Mouse (Mus musculus) embryonic facial prominence, embryonic 10.5 days (tissue): Measurements from ENCODE around the gene Pdzd7. TPM values are rescaled to one million over a fixed set of nuclear protein-coding genes. Genes with fewer than 3 reads are reported as not detected.
A peak's percentile ranks its signal among the peaks of the same experiment; 100 is the strongest.

Experiments
- DNase-seq: peaks from one replicate; pipeline ENCODE4 v3.0.0-alpha.2; 2017; ENCODE audit warnings: low spot score
- H3K27ac ChIP-seq: fragments of 300-500 bp; sonication (generic); replicated peaks from 2 replicates; pipeline ENCODE4 v1.5.1; 2016; ENCODE audit warnings: mild to moderate bottlenecking
- H3K27me3 ChIP-seq: fragments of 300-500 bp; sonication (generic); replicated peaks from 2 replicates; pipeline ENCODE4 v1.6.1; 2016; ENCODE audit warnings: low read depth, mild to moderate bottlenecking; ENCODE audit not compliant: poor library complexity, severe bottlenecking
- H3K36me3 ChIP-seq: fragments of 300-500 bp; sonication (generic); replicated peaks from 2 replicates; pipeline ENCODE4 v1.6.1; 2016; ENCODE audit warnings: mild to moderate bottlenecking, moderate library complexity
- H3K4me1 ChIP-seq: fragments of 300-500 bp; sonication (generic); 2 replicates; pipeline ENCODE4 v1.6.1; 2016
- H3K4me3 ChIP-seq: fragments of 300-500 bp; sonication (generic); 2 replicates; pipeline ENCODE4 v1.5.1; 2016; ENCODE audit warnings: mild to moderate bottlenecking, moderate library complexity
- H3K9me3 ChIP-seq: fragments of 300-500 bp; sonication (generic); 2 replicates; pipeline ENCODE4 v1.6.1; 2016; ENCODE audit warnings: mild to moderate bottlenecking
- WGBS: fragments of 180-500 bp; shearing (Covaris S2); methylation state at CpG from one replicate; pipeline ENCODE4 v1.1.7; 2016; 5-methylcytosine and 5-hydroxymethylcytosine counted together
- polyA plus RNA-seq: library from polyadenylated mRNA; unstranded; fragments of >200 nt; fragmentation: Nextera tagmentation; extraction: Ambion mirVana; gene quantifications from 2 replicates; pipeline ENCODE4 v1.2.1, GENCODE M21; 2016

Pdzd7 gene
- polyA plus RNA-seq, 1 experiment from 2014 or later = 0.27 TPM

DNA sequence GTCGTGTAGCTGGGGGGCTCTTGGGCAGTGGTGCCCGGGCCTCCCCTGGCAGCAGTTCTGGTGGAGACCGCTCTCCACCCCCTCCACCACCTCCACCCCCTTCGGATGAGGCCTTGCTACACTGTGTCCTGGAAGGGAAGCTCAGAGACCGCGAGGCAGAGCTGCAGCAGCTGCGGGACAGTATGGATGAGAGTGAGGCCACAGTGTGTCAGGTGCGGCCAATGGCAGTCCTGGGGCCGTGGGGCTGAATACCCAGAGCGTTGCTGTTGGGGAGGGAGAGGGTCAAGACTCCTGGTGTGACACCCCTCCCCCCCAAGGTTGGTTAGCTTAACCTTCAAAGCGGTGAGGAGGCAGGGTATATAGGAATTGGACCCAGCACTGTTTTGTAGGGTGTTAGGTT, 21.5 kb downstream of the Pdzd7 start:
- no peaks in the 10 kb centered on the region for H3K9me3 ChIP-seq
- DNase-seq = peak; percentile 9
- peaks cover 93% of the 10 kb centered on the region for H3K36me3 ChIP-seq
- H3K4me3 ChIP-seq = no peak overlapping the region
- H3K27ac ChIP-seq = no peak overlapping the region
- WGBS = 87% methylated on average over 11 of the region's 11 CpGs
- H3K4me1 ChIP-seq = peaks cover 64% of the 10 kb centered on the region
- no peaks in the 10 kb centered on the region for H3K27me3 ChIP-seq

- peaks cover 66% of the 10 kb centered on the region for H3K36me3 ChIP-seq
- H3K4me1 ChIP-seq = peaks cover 59% of the 10 kb centered on the region
- no peaks in the 10 kb centered on the region for H3K27me3 ChIP-seq
- no peaks in the 10 kb centered on the region for H3K9me3 ChIP-seq
- H3K27ac ChIP-seq = 0 out of 2 replicates have a peak overlapping the region, but pooled peaks have one; percentile 19
- 92% methylated on average over 15 of the region's 15 CpGs for WGBS
- DNase-seq = no peak
- H3K4me3 ChIP-seq = peak overlapping the region; percentile 28
Observed at GRCm38 (mm10) chr19:45021362-45021761, 24.2 kb downstream of the Pdzd7 start.

GRCm38 (mm10) chr19:45020348-45020747, 25.2 kb downstream of the Pdzd7 start:
- peak overlapping the region; percentile 87; the same call in 1 of the 2 replicates for H3K4me3 ChIP-seq

DNA sequence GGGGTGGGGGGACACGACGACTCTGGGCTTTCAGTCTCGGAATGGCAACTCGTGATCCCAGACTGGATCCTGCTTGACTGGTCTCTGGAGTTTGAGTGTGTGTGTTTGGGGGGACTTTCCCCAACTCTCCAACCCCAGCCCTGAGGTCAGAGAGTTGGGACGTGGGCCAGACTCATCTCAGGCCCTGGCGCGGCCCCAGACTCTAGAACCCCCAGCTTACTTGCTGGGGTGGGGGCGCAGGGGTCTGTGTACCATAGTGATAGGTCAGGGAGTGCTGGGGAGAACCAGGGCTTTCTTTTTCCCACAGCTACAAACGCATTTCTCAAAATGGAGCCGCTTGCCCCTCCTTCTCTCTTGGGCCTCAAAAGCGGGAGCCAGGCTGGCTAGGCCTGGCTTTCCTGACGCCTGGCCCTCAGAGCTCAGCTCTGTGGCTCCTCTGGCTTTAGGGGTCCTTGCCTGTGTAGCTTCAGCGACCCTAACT, 27.1 kb downstream of the Pdzd7 start:
- no peaks in the 10 kb centered on the region for H3K27me3 ChIP-seq
- peak overlapping the region; percentile 98 for H3K27ac ChIP-seq
- DNase-seq = peak; percentile 56
- under 1% methylated on average over 13 of the region's 13 CpGs for WGBS
- no peaks in the 10 kb centered on the region for H3K9me3 ChIP-seq
- H3K36me3 ChIP-seq = peaks cover 37% of the 10 kb centered on the region
- H3K4me3 ChIP-seq = peak overlapping the region; percentile 87
- H3K4me1 ChIP-seq = peaks cover 74% of the 10 kb centered on the region

More at GRCm38 (mm10) chr19:45020348-45020747, 25.2 kb downstream of the Pdzd7 start:
- Histone ChIP-seq H3K27me3 (no peaks in the 10 kb centered on the region), H3K9me3 (no peaks in the 10 kb centered on the region), H3K27ac (peak overlapping the region; percentile 19; the same call in 1 of the 2 replicates), H3K36me3 (peaks cover 56% of the 10 kb centered on the region), H3K4me1 (peaks cover 62% of the 10 kb centered on the region)
- 73% methylated on average over 6 of the region's 6 CpGs for WGBS
- no peak for DNase-seq

- Histone ChIP-seq H3K4me3 (peak overlapping the region; percentile 87), H3K27ac (peak overlapping the region; percentile 98), H3K4me1 (peaks cover 78% of the 10 kb centered on the region), H3K36me3 (peaks cover 34% of the 10 kb centered on the region), H3K27me3 (no peaks in the 10 kb centered on the region), H3K9me3 (no peaks in the 10 kb centered on the region)
- under 1% methylated on average over 48 of the region's 48 CpGs for WGBS
- peak; percentile 92 for DNase-seq
Observed at GRCm38 (mm10) chr19:45017909-45018308, 27.6 kb downstream of the Pdzd7 start.

DNA sequence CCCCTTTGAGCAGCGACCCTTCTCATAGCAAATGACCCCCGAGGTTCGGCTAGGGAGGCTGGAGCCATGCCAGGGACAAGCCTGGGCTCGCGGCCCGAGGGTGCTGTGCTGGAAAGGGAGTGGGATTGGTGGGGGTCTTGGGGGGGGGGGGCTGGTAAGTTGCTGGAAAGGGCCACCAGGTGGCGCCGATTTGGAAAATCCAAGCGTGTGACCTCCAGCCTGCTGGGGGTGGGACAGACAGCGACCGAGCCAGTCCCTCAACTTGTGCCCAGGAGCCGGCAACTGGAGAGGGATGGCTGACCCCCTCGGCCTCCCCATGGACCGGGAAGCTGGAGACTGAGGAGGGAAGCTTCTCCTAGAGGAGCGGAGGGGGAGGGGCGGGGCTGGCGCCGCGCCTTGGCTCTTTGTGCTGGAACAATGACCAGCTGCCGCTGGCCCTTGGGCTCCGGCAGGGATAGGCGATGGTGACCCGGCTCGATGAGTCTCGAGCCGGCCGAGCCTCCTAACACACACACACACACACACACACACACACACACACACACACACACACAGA, 28.2 kb downstream of the Pdzd7 start:
- WGBS = under 1% methylated on average over 27 of the region's 27 CpGs
- no peaks in the 10 kb centered on the region for H3K9me3 ChIP-seq
- peaks cover 32% of the 10 kb centered on the region for H3K36me3 ChIP-seq
- H3K4me1 ChIP-seq = peaks cover 84% of the 10 kb centered on the region
- no peaks in the 10 kb centered on the region for H3K27me3 ChIP-seq
- peak; percentile 90 for DNase-seq
- peak overlapping the region; percentile 98 for H3K27ac ChIP-seq
- peak overlapping the region; percentile 87 for H3K4me3 ChIP-seq

GRCm38 (mm10) chr19:45016341-45017215, 28.9 kb downstream of the Pdzd7 start:
- Histone ChIP-seq H3K36me3 (peaks cover 32% of the 10 kb centered on the region), H3K27ac (peak overlapping the region; percentile 98), H3K9me3 (no peaks in the 10 kb centered on the region), H3K4me3 (peak overlapping the region; percentile 87), H3K27me3 (no peaks in the 10 kb centered on the region), H3K4me1 (peaks cover 83% of the 10 kb centered on the region)
- peak; percentile 80 for DNase-seq
- 1% methylated on average over 18 of the region's 18 CpGs for WGBS

GRCm38 (mm10) chr19:45015518-45016281, 29.8 kb downstream of the Pdzd7 start:
- Histone ChIP-seq H3K36me3 (peaks cover 32% of the 10 kb centered on the region), H3K4me1 (peaks cover 74% of the 10 kb centered on the region), H3K27me3 (no peaks in the 10 kb centered on the region), H3K4me3 (peak overlapping the region; percentile 87), H3K9me3 (no peaks in the 10 kb centered on the region), H3K27ac (peak overlapping the region; percentile 98)
- peak; percentile 71 for DNase-seq
- under 1% methylated on average over 34 of the region's 34 CpGs for WGBS

GRCm38 (mm10) chr19:45014981-45015402, 30.5 kb downstream of the Pdzd7 start:
- H3K27me3 ChIP-seq = no peaks in the 10 kb centered on the region
- H3K36me3 ChIP-seq = peaks cover 33% of the 10 kb centered on the region
- H3K27ac ChIP-seq = peak overlapping the region; percentile 98
- under 1% methylated on average over 25 of the region's 25 CpGs for WGBS
- peaks cover 67% of the 10 kb centered on the region for H3K4me1 ChIP-seq
- H3K9me3 ChIP-seq = no peaks in the 10 kb centered on the region
- peak overlapping the region; percentile 87 for H3K4me3 ChIP-seq
- DNase-seq = peak; percentile 69

- peaks cover 34% of the 10 kb centered on the region for H3K36me3 ChIP-seq
- H3K4me3 ChIP-seq = peak within 1 kb of the TSS; percentile 87
- WGBS = 6% methylated on average over 10 of the region's 10 CpGs
- peaks cover 62% of the 10 kb centered on the region for H3K4me1 ChIP-seq
- peak within 1 kb of the TSS; percentile 98 for H3K27ac ChIP-seq
- peak; percentile 69 for DNase-seq
- no peaks in the 10 kb centered on the region for H3K27me3 ChIP-seq
- H3K9me3 ChIP-seq = no peaks in the 10 kb centered on the region
Observed at GRCm38 (mm10) chr19:45014335-45014971, 31.1 kb downstream of the Pdzd7 start, which contains the start of gene Lzts2. Lzts2 (plus strand) TSS chr19:45014414.

DNA sequence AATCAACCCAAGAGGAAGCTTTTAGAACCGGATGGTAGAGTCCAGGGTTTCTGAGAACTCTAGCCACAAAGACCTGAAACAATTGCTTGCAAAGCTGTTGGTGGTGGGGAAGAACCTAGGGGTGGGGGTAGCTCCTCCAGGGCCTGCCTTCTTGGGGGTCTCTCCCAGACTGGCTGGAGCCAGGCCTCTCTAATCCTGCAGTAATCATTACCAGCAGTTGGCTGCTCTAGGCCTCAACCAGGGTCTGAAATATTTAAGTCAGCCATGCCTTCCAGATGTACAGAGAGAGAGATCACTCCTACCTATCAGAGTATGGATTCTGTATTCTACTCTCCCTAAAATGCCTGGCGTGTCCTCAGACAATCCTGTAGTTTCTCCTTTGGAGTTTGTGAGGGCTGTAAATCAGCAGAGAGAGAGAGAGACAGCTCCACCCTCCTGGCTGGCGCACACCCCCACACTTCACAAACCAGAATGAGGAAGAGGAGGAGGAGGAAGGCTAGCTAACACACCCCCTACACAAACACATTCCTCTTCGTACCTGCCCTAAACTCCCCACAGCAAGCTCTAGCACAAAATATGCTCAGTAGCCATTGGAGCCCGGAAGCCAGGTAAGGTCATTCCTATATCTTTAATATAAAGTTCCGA, 31.8 kb downstream of the Pdzd7 start:
- WGBS = 55% methylated on average over 6 of the region's 6 CpGs
- H3K4me3 ChIP-seq = peak overlapping the region; percentile 87; the same call in 1 of the 2 replicates
- H3K27me3 ChIP-seq = no peaks in the 10 kb centered on the region

More for the DNA sequence above, 31.8 kb downstream of the Pdzd7 start:
- Histone ChIP-seq H3K9me3 (no peaks in the 10 kb centered on the region), H3K36me3 (peaks cover 41% of the 10 kb centered on the region), H3K4me1 (peaks cover 58% of the 10 kb centered on the region), H3K27ac (peak overlapping the region; percentile 98)
- peak; percentile 67 for DNase-seq
